Mouse (Mus musculus) MN1 (cell line): ENCODE results near the gene Zbtb8a.
A peak's percentile ranks its signal among the peaks of the same experiment; 100 is the strongest.
"Not testable (repeated sequence)": the region's sequence is repeated elsewhere in the genome, so short reads cannot be mapped to it uniquely, and the experiment has no call there.

Source experiments
- DNase-seq: peaks from one replicate; pipeline ENCODE4 v3.0.0-alpha.2; 2016; ENCODE audit warnings: low spot score

The Zbtb8a gene

GRCm38 (mm10) chr4:129377601-129378390 lies at the start of gene Zbtb8a:
Gene Zbtb8a (minus strand): TSS chr4:129378116.
- peak; percentile 73 for DNase-seq

DNA sequence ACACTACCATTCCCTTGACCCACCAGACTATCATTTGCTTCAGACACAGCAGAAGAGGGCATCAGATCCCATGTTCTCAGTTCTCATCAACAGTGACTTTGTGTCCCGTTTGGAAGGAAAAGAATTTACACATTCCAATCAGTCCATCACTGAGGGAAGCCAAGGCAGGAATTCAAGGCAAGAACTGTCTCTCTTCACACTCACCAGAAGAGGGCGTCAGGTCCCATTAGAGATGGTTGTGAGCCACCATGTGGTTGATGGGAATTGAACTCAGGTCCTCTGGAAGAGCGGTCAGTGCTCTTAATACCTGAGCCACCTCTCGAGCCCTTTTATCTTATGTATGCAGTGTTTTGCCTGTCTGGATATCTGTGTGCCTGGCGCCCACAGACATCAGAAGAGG lies 40.4 kb upstream of the Zbtb8a start:
- no peak for DNase-seq

DNA sequence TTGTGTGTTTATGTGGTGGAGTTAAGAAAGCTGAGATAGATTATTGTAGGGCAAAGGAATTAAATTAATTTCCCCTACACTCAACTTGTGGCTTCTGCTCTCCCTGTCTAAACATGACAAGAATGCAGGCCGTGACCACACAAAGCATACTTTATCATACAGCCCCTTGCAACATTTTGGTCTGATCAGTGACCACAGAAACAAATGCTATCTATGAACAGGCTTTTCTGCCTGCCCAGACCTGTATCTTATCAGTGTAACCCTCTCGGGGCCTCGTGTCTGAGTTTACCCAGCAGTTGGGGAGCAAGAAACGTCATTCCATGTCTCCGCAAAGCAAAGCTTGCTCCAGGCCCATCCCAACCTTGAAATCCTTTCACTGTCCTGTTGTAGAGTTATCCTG lies 38.6 kb upstream of the Zbtb8a start:
- DNase-seq, result no peak

GRCm38 (mm10) chr4:129415892-129416291 lies 38.0 kb upstream of the Zbtb8a start:
- DNase-seq, result no peak

GRCm38 (mm10) chr4:129410991-129411390 lies 33.1 kb upstream of the Zbtb8a start:
- no peak for DNase-seq

- not testable (repeated sequence) for DNase-seq
These were observed 32.6 kb upstream of the Zbtb8a start for GRCm38 (mm10) chr4:129410532-129410931.

DNA sequence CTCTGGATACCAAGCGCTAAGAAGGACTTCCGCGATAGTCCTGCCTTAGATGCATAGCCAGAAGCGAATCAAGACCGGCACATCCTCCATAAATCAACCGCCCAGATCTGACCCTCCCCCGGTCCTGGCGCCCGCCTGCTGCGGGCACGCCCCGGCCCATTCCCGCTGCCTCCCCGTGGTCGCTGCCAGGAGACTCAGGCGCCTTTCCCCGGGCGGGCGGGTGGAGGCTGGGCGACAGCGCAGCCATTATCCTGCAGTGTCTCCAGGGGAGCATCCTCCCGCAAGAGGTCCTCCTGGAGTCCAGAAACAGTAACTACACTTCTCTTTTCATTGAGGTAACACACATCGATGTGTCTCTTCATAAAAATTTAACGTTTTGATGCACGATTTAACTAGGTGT lies 28.5 kb upstream of the Zbtb8a start:
- DNase-seq, result peak; percentile 95

- DNase-seq, result no peak
These were observed 21.9 kb upstream of the Zbtb8a start for GRCm38 (mm10) chr4:129399813-129400212.

GRCm38 (mm10) chr4:129396960-129397359 lies 19.0 kb upstream of the Zbtb8a start:
- DNase-seq, result no peak

GRCm38 (mm10) chr4:129394089-129394870 lies 16.4 kb upstream of the Zbtb8a start:
- no peak for DNase-seq

- no peak for DNase-seq
These were observed 13.1 kb upstream of the Zbtb8a start for GRCm38 (mm10) chr4:129390936-129391557.

- DNase-seq, result no peak
These were observed 12.4 kb upstream of the Zbtb8a start for GRCm38 (mm10) chr4:129390216-129390743.

- DNase-seq, result no peak
These were observed 10.5 kb upstream of the Zbtb8a start for GRCm38 (mm10) chr4:129388404-129388803.

DNA sequence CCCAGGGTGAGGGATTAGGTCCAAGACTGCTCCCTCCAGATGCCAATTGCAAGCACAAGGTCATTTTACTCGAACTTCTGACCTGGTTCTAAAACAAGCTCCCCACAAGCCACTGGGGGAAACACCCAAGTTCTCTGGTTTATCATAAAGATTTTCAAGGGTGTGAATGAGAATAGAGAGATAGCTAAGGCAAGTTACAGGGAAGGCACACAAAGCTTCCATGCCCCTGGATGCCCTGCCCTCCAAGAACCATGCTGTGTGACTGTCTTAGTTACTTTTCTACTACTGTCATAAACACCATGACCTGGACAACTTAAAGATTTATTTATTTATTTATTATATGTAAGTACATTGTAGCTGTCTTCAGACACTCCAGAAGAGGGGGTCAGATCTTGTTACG lies 9.1 kb upstream of the Zbtb8a start:
- DNase-seq, result no peak

DNA sequence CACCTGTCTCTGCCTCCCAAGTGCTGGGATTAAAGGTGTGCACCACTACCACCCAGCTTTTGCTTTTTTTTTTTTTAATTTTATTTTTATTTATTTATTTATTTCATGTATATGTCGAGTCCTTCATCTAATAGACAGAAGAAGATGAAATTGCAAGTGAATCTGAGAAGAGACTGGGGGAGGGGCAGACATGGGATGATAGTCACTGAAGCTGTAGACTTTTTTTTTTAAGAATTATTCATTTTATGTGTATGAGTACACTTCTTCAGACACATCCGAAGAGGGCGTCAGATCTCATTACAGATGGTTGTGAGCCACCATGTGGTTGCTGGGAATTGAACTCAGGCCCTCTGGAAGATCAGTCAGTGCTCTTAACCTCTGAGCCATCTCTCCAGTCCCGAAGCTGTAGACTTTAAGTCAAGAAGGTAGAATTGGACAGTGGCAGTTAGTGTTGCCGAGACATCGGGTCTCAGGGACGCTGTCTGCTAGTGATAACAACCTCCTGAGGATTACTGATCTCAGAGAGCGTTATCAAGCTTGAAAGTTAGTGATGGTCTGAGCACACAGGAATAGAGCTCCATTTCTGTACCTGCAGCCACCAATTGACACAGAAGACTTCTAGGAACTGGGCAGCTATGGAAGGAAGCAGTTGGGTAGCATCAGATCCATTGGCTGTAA lies 8.5 kb upstream of the Zbtb8a start:
- no peak for DNase-seq

- no peak for DNase-seq
These were observed 7.8 kb upstream of the Zbtb8a start for GRCm38 (mm10) chr4:129385685-129386084.

- no peak for DNase-seq
These were observed 6.5 kb upstream of the Zbtb8a start for GRCm38 (mm10) chr4:129384440-129384839.

DNA sequence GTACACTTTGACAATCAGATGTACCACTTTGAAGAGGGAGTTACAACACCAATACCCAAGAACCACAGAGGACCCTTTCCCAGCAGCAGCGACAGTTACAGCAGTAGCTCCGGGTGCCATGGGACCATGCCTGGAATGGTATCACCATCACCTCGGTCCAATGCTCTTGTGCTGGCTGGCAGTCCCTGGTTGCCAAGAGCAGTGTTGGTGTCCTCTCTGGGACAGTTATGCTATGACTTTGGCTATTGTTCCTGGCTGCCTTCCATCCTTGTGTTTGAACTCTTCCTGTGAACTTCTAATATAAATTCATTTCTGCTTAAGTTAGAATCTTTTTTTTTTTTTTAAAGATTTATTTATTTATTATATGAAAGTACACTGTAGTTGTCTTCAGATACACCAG lies 5.7 kb upstream of the Zbtb8a start:
- no peak for DNase-seq

DNA sequence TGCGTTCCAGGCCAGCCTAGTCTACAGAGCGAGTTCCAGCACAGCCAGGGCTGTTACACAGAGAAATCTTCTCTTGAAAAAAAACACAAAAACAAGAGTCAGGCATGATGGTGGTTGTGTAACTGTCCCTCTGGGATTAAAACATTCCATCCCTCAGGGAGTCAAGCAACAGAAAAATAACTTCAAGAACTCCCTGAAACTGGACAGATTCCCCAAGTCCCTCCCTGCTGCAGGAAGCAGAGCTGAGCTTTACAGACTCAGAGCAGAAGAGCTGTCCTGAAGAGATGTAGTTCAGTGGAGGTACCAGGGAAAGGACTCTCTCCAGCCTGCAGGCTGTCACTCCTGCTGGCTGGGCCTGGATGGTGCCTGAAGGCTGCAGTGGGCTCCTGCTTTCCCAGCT lies 4.6 kb upstream of the Zbtb8a start:
- no peak for DNase-seq

- no peak for DNase-seq
These were observed 4.1 kb upstream of the Zbtb8a start for GRCm38 (mm10) chr4:129382029-129382428.

- no peak for DNase-seq
These were observed 3.2 kb upstream of the Zbtb8a start for GRCm38 (mm10) chr4:129381148-129381547.

DNA sequence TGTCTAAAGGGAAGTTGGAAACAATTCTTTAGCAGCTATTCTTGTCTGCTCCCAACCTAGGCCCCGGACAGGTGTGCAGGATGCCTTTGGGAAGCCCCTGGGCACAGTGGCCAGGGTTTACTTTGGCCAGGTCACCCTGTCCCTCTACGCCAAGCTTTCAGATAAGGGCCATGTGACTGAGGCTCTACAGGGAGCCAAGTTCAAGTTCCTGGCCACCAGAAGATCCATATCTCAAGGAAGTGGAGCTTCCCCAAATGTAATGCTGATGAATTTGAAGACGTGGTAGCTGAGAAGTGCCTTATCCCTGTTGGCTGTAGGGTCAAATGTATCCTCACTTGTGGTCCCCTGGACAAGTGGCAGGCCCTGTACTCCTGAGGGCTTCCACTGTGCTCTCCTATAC lies 1.9 kb upstream of the Zbtb8a start:
- DNase-seq, result no peak
